Mouse (Mus musculus): ENCODE results near the gene Kif3c. TPM values are rescaled to one million over a fixed set of nuclear protein-coding genes. Genes with fewer than 3 reads are reported as not detected.
A peak's percentile ranks its signal among the peaks of the same experiment; 100 is the strongest.

The Kif3c gene
- polyA plus RNA-seq, 1 experiment from 2014 or later = 14.1 TPM

GRCm38 (mm10) chr12:3356824-3357223 is 8.1 kb upstream of the Kif3c start:
- Histone ChIP-seq H3K36me3 (ENCODE audit: insufficient read depth) (no peaks in the 10 kb centered on the region), H3K4me2 (peak overlapping the region; percentile 36; the same call in 1 of the 2 replicates), H3K9me3 (ENCODE audit: low read depth, low read length) (no peaks in the 10 kb centered on the region), H3K4me1 (ENCODE audit: insufficient read depth) (no peaks in the 10 kb centered on the region), H3K4me3 (ENCODE audit: low read depth, low read length) (peak overlapping the region; percentile 11), H3K27me3 (ENCODE audit: insufficient read depth, low read length) (no peaks in the 10 kb centered on the region), H3K27ac (ENCODE audit: low read depth) (no peak overlapping the region), H3K9ac (peak overlapping the region; percentile 16; the same call in 1 of the 2 replicates)
- no peak for TF ChIP-seq CTCF (IDR thresholded peaks at IDR 0.05; ENCODE audit: low read depth)
- DNase-seq (peak; percentile 38), ATAC-seq (ENCODE audit: insufficient read depth) (no peak)
- WGBS = 53% methylated on average over 16 of the region's 16 CpGs

DNA sequence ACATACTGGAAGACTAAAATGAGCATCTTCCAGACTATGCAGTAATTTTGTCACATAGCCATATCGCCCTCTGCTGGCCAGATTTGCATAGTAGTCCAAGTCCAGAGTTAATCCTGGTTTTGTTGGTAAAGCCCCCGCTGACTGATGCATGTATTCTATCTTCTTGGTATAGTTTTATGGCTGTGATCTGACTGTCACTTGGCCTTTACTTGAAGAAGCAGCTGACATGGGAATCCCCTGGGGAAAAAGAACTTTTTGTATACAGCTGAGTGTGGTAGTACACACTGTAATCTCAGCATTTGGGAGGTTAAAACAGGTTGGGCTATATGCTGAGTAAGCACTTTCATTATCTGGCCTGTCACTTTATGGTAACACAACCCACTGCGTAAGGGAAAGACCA is 5.6 kb upstream of the Kif3c start:
- ATAC-seq (ENCODE audit: insufficient read depth) (peak; percentile 33; the same call in 1 of the 2 replicates), DNase-seq (peak; percentile 91)
- TF ChIP-seq CTCF (IDR thresholded peaks at IDR 0.05; ENCODE audit: low read depth) = peak; percentile 71
- Histone ChIP-seq H3K27me3 (ENCODE audit: insufficient read depth, low read length) (no peaks in the 10 kb centered on the region), H3K9me3 (ENCODE audit: low read depth, low read length) (no peaks in the 10 kb centered on the region), H3K4me1 (ENCODE audit: insufficient read depth) (no peaks in the 10 kb centered on the region), H3K36me3 (ENCODE audit: insufficient read depth) (no peaks in the 10 kb centered on the region), H3K4me2 (no peak overlapping the region), H3K27ac (ENCODE audit: low read depth) (no peak overlapping the region), H3K4me3 (ENCODE audit: low read depth, low read length) (no peak overlapping the region), H3K9ac (no peak overlapping the region)
- WGBS = 25% methylated on average over 3 of the region's 3 CpGs

DNA sequence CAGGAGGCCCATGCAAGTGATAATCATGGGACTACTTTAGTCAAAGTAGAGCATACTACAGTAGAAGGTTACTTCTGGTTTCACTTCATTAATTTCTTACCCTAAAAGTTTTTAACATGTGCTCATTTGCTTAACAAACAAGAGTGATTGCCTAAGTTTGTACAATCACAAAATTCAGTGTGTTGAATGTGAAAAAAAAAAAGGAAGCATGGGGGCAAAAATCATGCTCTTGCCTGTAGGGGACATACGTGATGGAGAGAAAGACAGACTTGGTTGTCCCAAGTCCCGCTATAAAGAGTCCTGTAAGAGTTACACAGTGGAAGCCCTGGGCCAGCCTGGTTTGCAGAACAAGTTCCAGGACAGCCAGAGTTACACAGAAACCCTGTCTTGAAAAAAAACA is 4.9 kb upstream of the Kif3c start:
- no peaks in the 10 kb centered on the region for H3K9me3 ChIP-seq (ENCODE audit: low read depth, low read length)
- H3K4me2 ChIP-seq = no peak overlapping the region
- H3K9ac ChIP-seq = no peak overlapping the region
- H3K27ac ChIP-seq (ENCODE audit: low read depth) = no peak overlapping the region
- 88% methylated on average over 2 of the region's 2 CpGs for WGBS
- DNase-seq = no peak
- ATAC-seq (ENCODE audit: insufficient read depth) = no peak
- no peaks in the 10 kb centered on the region for H3K36me3 ChIP-seq (ENCODE audit: insufficient read depth)
- no peak overlapping the region for H3K4me3 ChIP-seq (ENCODE audit: low read depth, low read length)
- no peak for TF ChIP-seq CTCF (IDR thresholded peaks at IDR 0.05; ENCODE audit: low read depth)
- no peaks in the 10 kb centered on the region for H3K4me1 ChIP-seq (ENCODE audit: insufficient read depth)
- H3K27me3 ChIP-seq (ENCODE audit: insufficient read depth, low read length) = no peaks in the 10 kb centered on the region

- Histone ChIP-seq H3K9ac (no peak overlapping the region), H3K4me1 (ENCODE audit: insufficient read depth) (peaks cover 5% of the 10 kb centered on the region)
Measured at GRCm38 (mm10) chr12:3364076-3364475, 856 bp upstream of the Kif3c start.

GRCm38 (mm10) chr12:3365449-3366189 is 687 bp downstream of the Kif3c start:
- H3K36me3 ChIP-seq (ENCODE audit: insufficient read depth) = peaks cover 11% of the 10 kb centered on the region
- ATAC-seq (ENCODE audit: insufficient read depth) (peak; percentile 44), DNase-seq (peak; percentile 39)
- peaks cover 5% of the 10 kb centered on the region for H3K4me1 ChIP-seq (ENCODE audit: insufficient read depth)
- H3K9me3 ChIP-seq (ENCODE audit: low read depth, low read length) = 0 out of 2 replicates have a peak, but pooled peaks cover 9% of the 10 kb centered on the region
- H3K27ac ChIP-seq (ENCODE audit: low read depth) = peak overlapping the region; percentile 62
- peak overlapping the region; percentile 64 for H3K9ac ChIP-seq
- TF ChIP-seq CTCF (IDR thresholded peaks at IDR 0.05; ENCODE audit: low read depth) = no peak
- WGBS = 2% methylated on average over 31 of the region's 31 CpGs
- peak overlapping the region; percentile 95 for H3K4me2 ChIP-seq
- H3K4me3 ChIP-seq (ENCODE audit: low read depth, low read length) = peak overlapping the region; percentile 66
- H3K27me3 ChIP-seq (ENCODE audit: insufficient read depth, low read length) = no peaks in the 10 kb centered on the region

More at GRCm38 (mm10) chr12:3364076-3364475, 856 bp upstream of the Kif3c start:
- WGBS = 86% methylated on average over 5 of the region's 5 CpGs
- ATAC-seq (ENCODE audit: insufficient read depth) (no peak), DNase-seq (no peak)
- Histone ChIP-seq H3K4me3 (ENCODE audit: low read depth, low read length) (no peak overlapping the region), H3K4me2 (no peak overlapping the region), H3K27ac (ENCODE audit: low read depth) (no peak overlapping the region), H3K9me3 (ENCODE audit: low read depth, low read length) (0 out of 2 replicates have a peak, but pooled peaks cover 9% of the 10 kb centered on the region), H3K27me3 (ENCODE audit: insufficient read depth, low read length) (no peaks in the 10 kb centered on the region), H3K36me3 (ENCODE audit: insufficient read depth) (peaks cover 11% of the 10 kb centered on the region)
- no peak for TF ChIP-seq CTCF (IDR thresholded peaks at IDR 0.05; ENCODE audit: low read depth)

- Histone ChIP-seq H3K9me3 (ENCODE audit: low read depth, low read length) (0 out of 2 replicates have a peak, but pooled peaks cover 9% of the 10 kb centered on the region), H3K4me3 (ENCODE audit: low read depth, low read length) (peak overlapping the region; percentile 66), H3K27ac (ENCODE audit: low read depth) (no peak overlapping the region), H3K4me1 (ENCODE audit: insufficient read depth) (peaks cover 5% of the 10 kb centered on the region), H3K27me3 (ENCODE audit: insufficient read depth, low read length) (no peaks in the 10 kb centered on the region), H3K36me3 (ENCODE audit: insufficient read depth) (peaks cover 11% of the 10 kb centered on the region), H3K4me2 (peak overlapping the region; percentile 95), H3K9ac (peak overlapping the region; percentile 64)
- 59% methylated on average over 22 of the region's 22 CpGs for WGBS
- DNase-seq (no peak), ATAC-seq (ENCODE audit: insufficient read depth) (peak; percentile 18; the same call in 1 of the 2 replicates)
- no peak for TF ChIP-seq CTCF (IDR thresholded peaks at IDR 0.05; ENCODE audit: low read depth)
Measured at GRCm38 (mm10) chr12:3366190-3366956, 1.4 kb downstream of the Kif3c start.

- TF ChIP-seq CTCF (IDR thresholded peaks at IDR 0.05; ENCODE audit: low read depth) = no peak
- Histone ChIP-seq H3K4me3 (ENCODE audit: low read depth, low read length) (0 out of 2 replicates have a peak overlapping the region, but pooled peaks have one; percentile 1), H3K4me1 (ENCODE audit: insufficient read depth) (peaks cover 5% of the 10 kb centered on the region), H3K9me3 (ENCODE audit: low read depth, low read length) (0 out of 2 replicates have a peak, but pooled peaks cover 9% of the 10 kb centered on the region), H3K9ac (no peak overlapping the region), H3K36me3 (ENCODE audit: insufficient read depth) (peaks cover 11% of the 10 kb centered on the region), H3K27ac (ENCODE audit: low read depth) (no peak overlapping the region), H3K4me2 (no peak overlapping the region; the same call in 1 of the 2 replicates), H3K27me3 (ENCODE audit: insufficient read depth, low read length) (no peaks in the 10 kb centered on the region)
- ATAC-seq (ENCODE audit: insufficient read depth) (no peak), DNase-seq (no peak)
- WGBS = 90% methylated on average over 14 of the region's 14 CpGs
Measured at GRCm38 (mm10) chr12:3366957-3367260, 2.0 kb downstream of the Kif3c start.
